ENCODE assay signal across 8 mouse cellular contexts in the genomic region with DNA sequence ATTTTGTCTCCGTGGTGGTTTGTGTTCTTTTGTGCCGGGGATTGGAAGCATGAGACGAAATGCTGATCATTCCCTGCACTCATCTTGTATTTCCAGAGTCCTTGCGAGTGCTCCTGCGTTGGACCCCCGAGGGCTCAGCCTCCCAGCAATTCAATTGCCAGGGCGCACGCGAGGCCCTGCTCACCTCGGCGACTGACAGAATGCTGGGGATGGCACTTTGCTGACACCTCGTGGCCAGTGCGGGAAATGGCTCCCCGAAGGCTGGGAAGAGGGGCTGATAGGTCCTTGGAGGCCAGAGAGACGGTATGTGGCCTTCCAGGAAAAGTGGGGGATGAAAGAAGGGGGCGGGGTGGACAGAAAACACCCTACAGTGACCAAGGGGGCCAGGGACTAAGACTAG. TPM values are rescaled to one million over a fixed set of nuclear protein-coding genes. Genes with fewer than 3 reads are reported as not detected.
DNase-seq lines count a peak whose midpoint lies in the region; ATAC-seq and TF ChIP-seq lines count a peak whose summit lies in the region.

No protein-coding gene starts in this region.

- no peak overlapping the region for H3K4me3 ChIP-seq in forebrain, embryonic 15.5 days
- H3K4me3 ChIP-seq in lung, postnatal 0 days (ENCODE audit: low read depth, low read length): no peak overlapping the region

- no peak for TF ChIP-seq EP300 in lung, postnatal 0 days (IDR thresholded peaks at IDR 0.05)

- ATAC-seq in forebrain, embryonic 15.5 days (replicated peaks): peak; percentile 63
- peak; percentile 44; the same call in 1 of the 2 replicates for ATAC-seq in lung, postnatal 0 days

- no peaks in the 10 kb centered on the region for H3K9me3 ChIP-seq in forebrain, embryonic 15.5 days
- no peaks in the 10 kb centered on the region for H3K9me3 ChIP-seq in lung, postnatal 0 days (ENCODE audit: low read length)

- intact Hi-C loops in heart, postnatal 36 days (cut with DNase I): loop anchor here (1.0 to 10.0 kb wide), 4 partner anchors 40 to 621 kb away; partner anchors contain the start of gene Grk3

- no peak overlapping the region for H3K9ac ChIP-seq in forebrain, embryonic 15.5 days (replicated peaks)
- no peak overlapping the region for H3K9ac ChIP-seq in lung, postnatal 0 days (replicated peaks; ENCODE audit: low read depth)

- peak; percentile 65 for DNase-seq in ES-CJ7 (ENCODE audit: low read depth, low spot score)
- DNase-seq in c-Kit-positive CD71-positive TER-119-positive erythroid progenitor cells, embryonic 14.5 days (ENCODE audit: low spot score): peak; percentile 22
- peak; percentile 80 to 85 for DNase-seq in heart, postnatal 36 days
- peak; percentile 84 for DNase-seq in layer of hippocampus, adult 11-12 months (ENCODE audit: low spot score)
- peak; percentile 65 for DNase-seq in lung, postnatal 0 days (ENCODE audit: low spot score)
- DNase-seq in retina, embryonic 14.5 days (ENCODE audit: low spot score): peak; percentile 89
- peak; percentile 60 to 72 for DNase-seq in urinary bladder, adult 18-20 months (ENCODE audit: low spot score in 2 of 2)

- 3% methylated on average over 16 of the region's 16 CpGs for WGBS in forebrain, embryonic 15.5 days
- 5% methylated on average over 16 of the region's 16 CpGs for WGBS in lung, postnatal 0 days

- peaks cover 8% of the 10 kb centered on the region for H3K4me1 ChIP-seq in forebrain, embryonic 15.5 days
- no peaks in the 10 kb centered on the region for H3K4me1 ChIP-seq in lung, postnatal 0 days (ENCODE audit: insufficient read depth, low read depth, low read length)

- H3K4me2 ChIP-seq in forebrain, embryonic 15.5 days (replicated peaks): no peak overlapping the region
- H3K4me2 ChIP-seq in lung, postnatal 0 days (replicated peaks; ENCODE audit: low read depth, low read length): no peak overlapping the region

- no peaks in the 10 kb centered on the region for H3K27me3 ChIP-seq in forebrain, embryonic 15.5 days
- no peaks in the 10 kb centered on the region for H3K27me3 ChIP-seq in lung, postnatal 0 days (replicated peaks; ENCODE audit: insufficient read depth, low read length)

- no peak overlapping the region for H3K27ac ChIP-seq in forebrain, embryonic 15.5 days (replicated peaks)
- no peak overlapping the region for H3K27ac ChIP-seq in lung, postnatal 0 days (ENCODE audit: low read length)

- H3K36me3 ChIP-seq in forebrain, embryonic 15.5 days: no peaks in the 10 kb centered on the region
- H3K36me3 ChIP-seq in lung, postnatal 0 days (ENCODE audit: insufficient read depth, low read length): no peaks in the 10 kb centered on the region

- peak; percentile 100 for TF ChIP-seq CTCF in lung, postnatal 0 days (IDR thresholded peaks at IDR 0.05)

RNA-seq across cellular contexts. Expression of gene Crybb2, which starts 15.6 kb away (rescaled TPM):
- polyA plus RNA-seq in forebrain, embryonic 15.5 days (2015; fragmentation: Nextera tagmentation; extraction: Ambion mirVana): not detected in 2 replicates
- total RNA-seq in heart, postnatal 36 days (2021): not detected
- polyA plus RNA-seq in lung, postnatal 0 days (2015; fragmentation: Nextera tagmentation; extraction: Ambion mirVana): not detected in 2 replicates

RNA-seq across cellular contexts. Expression of gene Crybb3, which starts 27.1 kb away (rescaled TPM):
- polyA plus RNA-seq in forebrain, embryonic 15.5 days (2015; fragmentation: Nextera tagmentation; extraction: Ambion mirVana): 0.73 and 0.80 TPM in 2 replicates
- total RNA-seq in heart, postnatal 36 days (2021): 1 to 10 TPM in 1 of 2 experiments, under 1 TPM in 1; 0.28 to 1.8 TPM
- polyA plus RNA-seq in lung, postnatal 0 days (2015; fragmentation: Nextera tagmentation; extraction: Ambion mirVana): 0.57 and 1.5 TPM in 2 replicates

RNA-seq across cellular contexts. Expression of gene Grk3, which starts 38.7 kb away (rescaled TPM):
- polyA plus RNA-seq in forebrain, embryonic 15.5 days (2015; fragmentation: Nextera tagmentation; extraction: Ambion mirVana): 15.4 and 16.5 TPM in 2 replicates
- total RNA-seq in heart, postnatal 36 days (2021): 1 to 10 TPM; 5.0 to 5.3 TPM
- polyA plus RNA-seq in lung, postnatal 0 days (2015; fragmentation: Nextera tagmentation; extraction: Ambion mirVana): 13.6 and 16.4 TPM in 2 replicates

Comparison
In these comparisons a context has a peak if more than half of its experiments do, and no peak if none do; other contexts are left out.
1. DNase-seq: peak in every context shown above with its lines; median percentile 89 in retina, embryonic 14.5 days; 84 in layer of hippocampus, adult 11-12 months; 82 in heart, postnatal 36 days; 66 in urinary bladder, adult 18-20 months; 65 in ES-CJ7; 65 in lung, postnatal 0 days; 22 in c-Kit-positive CD71-positive TER-119-positive erythroid progenitor cells, embryonic 14.5 days.